Comparison of ENCODE assay signal across 8 mouse cellular contexts in genomic region chr7:81212261-81212681, GRCm38 (mm10). TPM values are rescaled to one million over a fixed set of nuclear protein-coding genes. Genes with fewer than 3 reads are reported as not detected.
DNase-seq lines count a peak whose midpoint lies in the region; ATAC-seq and TF ChIP-seq lines count a peak whose summit lies in the region.

No protein-coding gene starts in this region.

- peak; percentile 28; the same call in 1 of the 2 replicates for ATAC-seq in forebrain, postnatal 0 days
- ATAC-seq in hindbrain, embryonic 11.5 days (ENCODE audit: low FRiP score), result peak; percentile 71
- ATAC-seq in limb, embryonic 12.5 days (ENCODE audit: insufficient number of reproducible peaks, insufficient read depth, low FRiP score, low TSS enrichment, low read depth), result 0 out of 2 replicates have a peak, but pooled peaks have one; percentile 45
- no peak for ATAC-seq in erythroid progenitor cell, adult 5-6 weeks (replicated peaks; ENCODE audit: low FRiP score, poor library complexity, severe bottlenecking)

- H3K4me1 ChIP-seq in forebrain, postnatal 0 days (ENCODE audit: insufficient read depth), result no peaks in the 10 kb centered on the region
- peaks cover 11% of the 10 kb centered on the region; the same call in 1 of the 2 replicates for H3K4me1 ChIP-seq in hindbrain, embryonic 11.5 days (replicated peaks; ENCODE audit: control insufficient read depth, insufficient read depth, low read length)
- H3K4me1 ChIP-seq in limb, embryonic 12.5 days (replicated peaks), result peaks cover 20% of the 10 kb centered on the region; the same call in 1 of the 2 replicates
- peaks cover 42% of the 10 kb centered on the region for H3K4me1 ChIP-seq in midbrain, embryonic 10.5 days

- H3K27ac ChIP-seq in forebrain, postnatal 0 days (ENCODE audit: low read depth, low read length), result no peak overlapping the region
- 0 out of 2 replicates have a peak overlapping the region, but pooled peaks have one; percentile 24 for H3K27ac ChIP-seq in hindbrain, embryonic 11.5 days (ENCODE audit: low read depth, low read length)
- H3K27ac ChIP-seq in limb, embryonic 12.5 days, result peak overlapping the region; percentile 62; the same call in 1 of the 2 replicates
- peak overlapping the region; percentile 79 for H3K27ac ChIP-seq in midbrain, embryonic 10.5 days (replicated peaks)

- DNase-seq in CD4-positive, CD25-positive, alpha-beta regulatory T cell, adult 2 months (ENCODE audit: low read depth, low spot score), result peak; percentile 78
- DNase-seq in adrenal gland, postnatal 36 days, result peak; percentile 80 to 84
- peak; percentile 28 for DNase-seq in forebrain, postnatal 0 days
- peak; percentile 73 for DNase-seq in hindbrain, embryonic 11.5 days (ENCODE audit: low spot score)
- DNase-seq in midbrain, embryonic 10.5 days (ENCODE audit: low spot score), result peak; percentile 79
- DNase-seq in spleen, adult 12 weeks (ENCODE audit: low spot score), result peak; percentile 22

- no peaks in the 10 kb centered on the region for H3K9me3 ChIP-seq in forebrain, postnatal 0 days (ENCODE audit: low read length)
- H3K9me3 ChIP-seq in hindbrain, embryonic 11.5 days (ENCODE audit: control insufficient read depth, low read length), result no peaks in the 10 kb centered on the region
- no peaks in the 10 kb centered on the region for H3K9me3 ChIP-seq in limb, embryonic 12.5 days
- H3K9me3 ChIP-seq in midbrain, embryonic 10.5 days (replicated peaks), result no peaks in the 10 kb centered on the region

- no peak for TF ChIP-seq CTCF in forebrain, postnatal 0 days (IDR thresholded peaks at IDR 0.05; ENCODE audit: low read depth)

- H3K4me2 ChIP-seq in forebrain, postnatal 0 days (ENCODE audit: low read depth), result peak overlapping the region; percentile 45
- H3K4me2 ChIP-seq in hindbrain, embryonic 11.5 days (replicated peaks; ENCODE audit: low read depth, low read length), result peak overlapping the region; percentile 66
- H3K4me2 ChIP-seq in limb, embryonic 12.5 days, result peak overlapping the region; percentile 61

- H3K36me3 ChIP-seq in forebrain, postnatal 0 days (ENCODE audit: insufficient read depth), result no peaks in the 10 kb centered on the region
- no peaks in the 10 kb centered on the region for H3K36me3 ChIP-seq in hindbrain, embryonic 11.5 days (ENCODE audit: control insufficient read depth, insufficient read depth, low read length)
- no peaks in the 10 kb centered on the region for H3K36me3 ChIP-seq in limb, embryonic 12.5 days
- H3K36me3 ChIP-seq in midbrain, embryonic 10.5 days, result no peaks in the 10 kb centered on the region

- H3K4me3 ChIP-seq in forebrain, postnatal 0 days (ENCODE audit: low read depth, low read length), result peak overlapping the region; percentile 25
- peak overlapping the region; percentile 36 for H3K4me3 ChIP-seq in hindbrain, embryonic 11.5 days (ENCODE audit: low read depth, low read length)
- peak overlapping the region; percentile 51 for H3K4me3 ChIP-seq in limb, embryonic 12.5 days (replicated peaks)
- peak overlapping the region; percentile 54 for H3K4me3 ChIP-seq in midbrain, embryonic 10.5 days

- 3% methylated on average over 22 of the region's 22 CpGs for WGBS in forebrain, postnatal 0 days
- WGBS in hindbrain, embryonic 11.5 days, result 1% methylated on average over 22 of the region's 22 CpGs
- WGBS in limb, embryonic 12.5 days, result under 1% methylated on average over 22 of the region's 22 CpGs
- WGBS in midbrain, embryonic 10.5 days, result under 1% methylated on average over 22 of the region's 22 CpGs

- peaks cover 45% of the 10 kb centered on the region for H3K27me3 ChIP-seq in forebrain, postnatal 0 days (ENCODE audit: insufficient read depth, low read length)
- peaks cover 48% of the 10 kb centered on the region for H3K27me3 ChIP-seq in hindbrain, embryonic 11.5 days (ENCODE audit: control insufficient read depth, insufficient read depth, low read length)
- peaks cover 66% of the 10 kb centered on the region for H3K27me3 ChIP-seq in limb, embryonic 12.5 days
- H3K27me3 ChIP-seq in midbrain, embryonic 10.5 days (ENCODE audit: low read depth, poor library complexity, severe bottlenecking), result peaks cover 92% of the 10 kb centered on the region

- H3K9ac ChIP-seq in forebrain, postnatal 0 days, result no peak overlapping the region
- H3K9ac ChIP-seq in hindbrain, embryonic 11.5 days (ENCODE audit: low read depth, low read length), result peak overlapping the region; percentile 36; the same call in 1 of the 2 replicates
- H3K9ac ChIP-seq in limb, embryonic 12.5 days (replicated peaks), result peak overlapping the region; percentile 48; the same call in 1 of the 2 replicates

RNA-seq across cellular contexts. Expression of gene Pde8a, which starts 1.1 kb away (rescaled TPM):
- total RNA-seq in adrenal gland, postnatal 36 days (2021), result 10 to 100 TPM; 28.9 to 37.4 TPM
- 2.3 and 2.7 TPM in 2 replicates for total RNA-seq in forebrain, postnatal 0 days (2014; rRNA removed)
- 1.0 and 1.1 TPM in 2 replicates for polyA plus RNA-seq in forebrain, postnatal 0 days (2015; fragmentation: Nextera tagmentation; extraction: Ambion mirVana)
- 2.5 and 3.3 TPM in 2 replicates for polyA plus RNA-seq in hindbrain, embryonic 11.5 days (2014; fragmentation: Nextera tagmentation; extraction: Ambion mirVana)
- 3.6 and 4.3 TPM in 2 replicates for polyA plus RNA-seq in limb, embryonic 12.5 days (2016; fragmentation: Nextera tagmentation; extraction: Ambion mirVana)
- 1.8 and 2.2 TPM in 2 replicates for polyA plus RNA-seq in midbrain, embryonic 10.5 days (2016; fragmentation: Nextera tagmentation; extraction: Ambion mirVana)
- 1.8 and 32.3 TPM in 2 replicates for total RNA-seq in erythroid progenitor cell, adult 5-6 weeks (2015; ENCODE audit: low replicate concordance)
- 2.3 TPM in 1 of 2 replicates, not detected in the other for total RNA-seq in erythroid progenitor cell, adult 5-6 weeks (2017; ENCODE audit: low replicate concordance)

Comparison
In these comparisons a context has a peak if more than half of its experiments do, and no peak if none do; other contexts are left out.
1. DNase-seq: peak in every context shown above with its lines; median percentile 82 in adrenal gland, postnatal 36 days; 79 in midbrain, embryonic 10.5 days; 78 in CD4-positive, CD25-positive, alpha-beta regulatory T cell, adult 2 months; 73 in hindbrain, embryonic 11.5 days; 28 in forebrain, postnatal 0 days; 22 in spleen, adult 12 weeks.